Mouse (Mus musculus) adrenal gland, postnatal 25 days (tissue): Measurements from ENCODE around the gene Nfix. TPM values are rescaled to one million over a fixed set of nuclear protein-coding genes. Genes with fewer than 3 reads are reported as not detected.

Experiments
- DNase-seq: peaks from one replicate; pipeline ENCODE4 v3.0.0; 2021; ENCODE audit warnings: mixed read lengths
- total RNA-seq: library from RNA; stranded (reverse); gene quantifications from 2 replicates; pipeline ENCODE4 v1.2.3, GENCODE M21; 2021

The Nfix gene
- total RNA-seq, 1 experiment from 2014 or later, result 111 TPM

GRCm38 (mm10) chr8:84663483-84664327 is 136.4 kb downstream of the Nfix start:
- peak; percentile 94 for DNase-seq

GRCm38 (mm10) chr8:84662581-84663065 is 137.5 kb downstream of the Nfix start, which contains the start of gene Ier2:
TSS of gene Ier2 (minus strand) at chr8:84662852.
- DNase-seq, result peak; percentile 93

GRCm38 (mm10) chr8:84661961-84662571 is 138.1 kb downstream of the Nfix start:
- peak; percentile 43 for DNase-seq

GRCm38 (mm10) chr8:84661458-84661871 is 138.7 kb downstream of the Nfix start:
- peak; percentile 91 for DNase-seq

- peak; percentile 52 for DNase-seq
Measured at GRCm38 (mm10) chr8:84660819-84661457, 139.2 kb downstream of the Nfix start.

- DNase-seq, result peak; percentile 54
Measured at GRCm38 (mm10) chr8:84659936-84660818, 140.0 kb downstream of the Nfix start.

- no peak for DNase-seq
Measured at GRCm38 (mm10) chr8:84658951-84659350, 141.2 kb downstream of the Nfix start.

- no peak for DNase-seq
Measured at GRCm38 (mm10) chr8:84657680-84658079, 142.5 kb downstream of the Nfix start.

GRCm38 (mm10) chr8:84657203-84657602 is 142.9 kb downstream of the Nfix start:
- DNase-seq, result no peak

GRCm38 (mm10) chr8:84656641-84657126 is 143.5 kb downstream of the Nfix start:
- peak; percentile 63 for DNase-seq

- no peak for DNase-seq
Measured at GRCm38 (mm10) chr8:84656191-84656525, 144.0 kb downstream of the Nfix start.

- no peak for DNase-seq
Measured at GRCm38 (mm10) chr8:84655336-84656190, 144.6 kb downstream of the Nfix start.

GRCm38 (mm10) chr8:84654597-84654996 is 145.5 kb downstream of the Nfix start:
- no peak for DNase-seq

GRCm38 (mm10) chr8:84653092-84653631 is 147.0 kb downstream of the Nfix start:
- no peak for DNase-seq

GRCm38 (mm10) chr8:84650213-84650612 is 149.9 kb downstream of the Nfix start:
- DNase-seq, result no peak

Other genes with a start within 250 kb of the Nfix start
- gene Ier2, start 137.5 kb downstream of the Nfix start, total RNA-seq, result 19.6 and 22.3 TPM in 2 replicates
- 75.1 and 83.9 TPM in 2 replicates for gene Trmt1, start 114.0 kb downstream of the Nfix start, total RNA-seq
- gene Nacc1, start 112.5 kb downstream of the Nfix start, total RNA-seq, result 73.9 and 76.0 TPM in 2 replicates
- 3.1 and 3.8 TPM in 2 replicates for gene Lyl1, start 98.9 kb downstream of the Nfix start, total RNA-seq
- not detected in 2 replicates for gene G430095P16Rik, start 77.3 kb downstream of the Nfix start, total RNA-seq
- gene Dand5, start 22.5 kb upstream of the Nfix start, total RNA-seq, result 11.2 and 11.6 TPM in 2 replicates
- gene Gadd45gip1, start 31.2 kb upstream of the Nfix start, total RNA-seq, result 55.1 and 59.9 TPM in 2 replicates
- 116 and 120 TPM in 2 replicates for gene Rad23a, start 40.3 kb upstream of the Nfix start, total RNA-seq
- gene Calr, start 46.6 kb upstream of the Nfix start, total RNA-seq, result 489 and 566 TPM in 2 replicates
- 62.3 and 67.2 TPM in 2 replicates for gene Farsa, start 56.6 kb upstream of the Nfix start, total RNA-seq
- 10.6 and 13.9 TPM in 2 replicates for gene Syce2, start 71.8 kb upstream of the Nfix start, total RNA-seq
- gene Gcdh, start 93.6 kb upstream of the Nfix start, total RNA-seq, result 47.7 and 59.5 TPM in 2 replicates
- 0.27 TPM in 1 of 2 replicates, not detected in the other for gene Klf1, start 101.6 kb upstream of the Nfix start, total RNA-seq
- 13.6 and 14.6 TPM in 2 replicates for gene Dnase2a, start 108.2 kb upstream of the Nfix start, total RNA-seq
- 1.3 and 3.0 TPM in 2 replicates for gene Mast1, start 137.0 kb upstream of the Nfix start, total RNA-seq
- gene Rtbdn, start 146.6 kb upstream of the Nfix start, total RNA-seq, result not detected in 2 replicates
- 4.4 TPM in 1 of 2 replicates, not detected in the other for gene Gm49661, start 169.1 kb upstream of the Nfix start, total RNA-seq
- gene Prdx2, start 169.2 kb upstream of the Nfix start, total RNA-seq, result 496 and 624 TPM in 2 replicates
- gene Rnaseh2a, start 169.4 kb upstream of the Nfix start, total RNA-seq, result 101 and 159 TPM in 2 replicates
- gene Junb, start 178.4 kb upstream of the Nfix start, total RNA-seq, result 32.8 and 33.2 TPM in 2 replicates
- 7.7 and 10.8 TPM in 2 replicates for gene Hook2, start 190.3 kb upstream of the Nfix start, total RNA-seq
- gene Best2, start 214.2 kb upstream of the Nfix start, total RNA-seq, result not detected in 2 replicates
- gene Asna1, start 224.9 kb upstream of the Nfix start, total RNA-seq, result 95.0 and 105 TPM in 2 replicates
- gene Trir, start 226.5 kb upstream of the Nfix start, total RNA-seq, result 152 and 164 TPM in 2 replicates
- 71.1 and 78.3 TPM in 2 replicates for gene Tnpo2, start 236.6 kb upstream of the Nfix start, total RNA-seq